Mouse (Mus musculus): ENCODE results near the gene Acot4. TPM values are rescaled to one million over a fixed set of nuclear protein-coding genes. Genes with fewer than 3 reads are reported as not detected.
"Not testable (repeated sequence)": the region's sequence is repeated elsewhere in the genome, so short reads cannot be mapped to it uniquely, and the experiment has no call there.

Acot4 gene
- polyA plus RNA-seq, 1 experiment, result not detected

DNA sequence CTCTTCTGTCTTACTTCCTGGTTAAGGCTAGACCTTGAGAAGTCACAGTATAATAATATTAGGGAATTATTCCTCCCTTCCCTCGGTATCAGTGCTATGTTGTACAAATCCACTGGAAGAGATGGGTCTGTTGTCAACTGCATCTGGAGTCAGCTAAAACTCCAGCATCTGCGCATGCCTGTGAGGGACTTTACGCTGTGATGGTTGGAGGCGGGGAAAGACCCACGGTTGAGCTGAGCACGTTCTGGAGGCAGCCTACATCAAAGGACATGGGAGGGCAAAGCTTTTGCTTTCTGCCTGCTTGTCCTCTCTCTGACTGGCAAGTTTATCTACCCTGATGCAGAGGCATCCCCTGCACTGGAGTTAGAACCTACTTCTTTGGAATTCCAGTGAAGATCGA, 12.3 kb upstream of the Acot4 start:
- no peak for TF ChIP-seq GATA1 (IDR thresholded peaks at IDR 0.05; ENCODE audit: low read length)

DNA sequence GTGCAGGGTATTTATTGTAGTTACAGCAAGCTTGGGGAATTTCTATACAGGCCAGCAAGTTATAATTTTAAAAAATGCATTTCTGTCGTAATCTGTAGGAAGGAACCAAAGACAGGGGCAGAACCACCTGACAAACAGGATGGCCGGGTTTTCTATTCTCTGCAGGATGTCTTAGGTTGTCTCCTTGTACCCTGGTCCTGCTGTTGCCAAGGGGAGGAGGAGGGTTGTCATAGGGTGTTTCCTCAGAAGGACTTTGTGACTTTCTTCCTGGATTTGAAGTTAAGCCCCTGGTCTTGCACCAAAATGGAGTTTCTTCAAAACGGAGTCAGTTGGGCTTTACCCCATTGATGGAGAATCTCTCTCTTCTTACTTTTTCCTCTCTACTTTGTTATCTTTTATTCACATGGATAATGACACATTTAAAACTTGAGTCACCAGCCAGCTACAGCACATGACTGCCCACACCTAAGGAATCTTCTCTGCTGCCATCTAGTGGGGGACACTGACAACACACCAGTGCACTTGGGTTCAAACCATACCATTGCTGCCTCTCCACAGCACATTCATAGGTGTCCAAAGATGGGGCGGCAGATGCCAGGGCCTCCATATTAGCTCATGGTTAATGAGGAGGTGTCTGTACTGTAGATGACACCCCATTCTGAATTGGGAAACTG, 7.4 kb upstream of the Acot4 start:
- TF ChIP-seq GATA1 (IDR thresholded peaks at IDR 0.05; ENCODE audit: low read length), result no peak

DNA sequence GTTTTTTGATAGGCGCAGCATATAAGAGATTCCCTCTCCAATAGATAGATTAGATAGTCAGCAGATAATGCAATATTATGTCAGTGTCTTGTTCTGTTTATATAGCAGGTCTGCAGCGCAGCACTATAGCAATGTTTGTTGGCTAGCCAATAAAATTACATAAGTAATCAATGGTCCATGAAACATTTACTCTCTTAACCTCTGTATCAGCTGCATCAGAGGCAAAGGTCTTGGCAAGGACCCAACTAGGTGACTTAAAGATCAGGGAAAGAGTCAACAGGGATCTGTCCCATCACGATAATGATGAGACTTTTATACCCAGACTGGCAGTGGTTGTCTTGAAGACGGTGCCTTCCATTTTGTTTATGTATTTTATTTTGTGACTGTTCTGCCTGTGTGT, 5.3 kb upstream of the Acot4 start:
- TF ChIP-seq GATA1 (IDR thresholded peaks at IDR 0.05; ENCODE audit: low read length), result no peak

DNA sequence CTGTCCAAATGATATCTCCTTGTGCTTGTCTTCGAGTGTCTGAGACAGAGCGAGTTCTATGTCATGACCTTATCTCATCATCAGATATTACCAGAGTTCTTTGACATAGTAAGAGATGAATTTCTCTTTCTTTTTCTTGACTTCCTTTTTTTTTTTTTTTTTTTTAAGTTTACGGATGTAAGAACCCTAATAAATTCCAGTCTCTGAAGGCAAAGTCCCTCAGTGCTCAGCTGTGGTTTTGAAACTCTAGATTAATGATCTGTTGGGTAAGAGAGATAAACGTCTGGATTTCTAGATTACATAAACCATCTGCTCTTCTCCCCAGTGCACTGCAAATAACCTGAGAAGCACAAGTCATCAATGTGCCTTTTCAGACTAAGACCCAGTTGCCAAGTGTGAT, 4.1 kb upstream of the Acot4 start:
- no peak for TF ChIP-seq GATA1 (IDR thresholded peaks at IDR 0.05; ENCODE audit: low read length)

DNA sequence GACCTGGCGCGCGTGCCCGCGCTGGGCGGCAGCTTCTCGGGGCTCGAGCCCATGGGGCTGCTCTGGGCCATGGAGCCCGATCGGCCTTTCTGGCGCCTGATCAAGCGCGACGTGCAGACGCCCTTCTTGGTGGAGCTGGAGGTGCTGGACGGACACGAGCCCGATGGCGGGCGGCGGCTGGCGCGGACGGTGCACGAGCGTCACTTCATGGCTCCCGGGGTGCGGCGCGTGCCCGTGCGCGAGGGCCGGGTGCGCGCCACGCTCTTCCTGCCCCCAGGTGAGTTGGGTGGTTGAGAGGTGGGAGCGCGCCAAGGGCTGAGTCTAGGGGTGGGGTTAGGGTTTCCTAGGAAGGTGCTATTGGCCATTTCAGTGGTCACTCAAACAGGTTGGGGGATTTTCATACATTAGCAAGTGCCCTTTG, 522 bp downstream of the Acot4 start, which contains the start of gene Gm49366:
Gm49366 (plus strand) TSS at position 245 of the 421 bp plus-strand sequence.
- TF ChIP-seq GATA1 (IDR thresholded peaks at IDR 0.05; ENCODE audit: low read length), result not testable (repeated sequence)

DNA sequence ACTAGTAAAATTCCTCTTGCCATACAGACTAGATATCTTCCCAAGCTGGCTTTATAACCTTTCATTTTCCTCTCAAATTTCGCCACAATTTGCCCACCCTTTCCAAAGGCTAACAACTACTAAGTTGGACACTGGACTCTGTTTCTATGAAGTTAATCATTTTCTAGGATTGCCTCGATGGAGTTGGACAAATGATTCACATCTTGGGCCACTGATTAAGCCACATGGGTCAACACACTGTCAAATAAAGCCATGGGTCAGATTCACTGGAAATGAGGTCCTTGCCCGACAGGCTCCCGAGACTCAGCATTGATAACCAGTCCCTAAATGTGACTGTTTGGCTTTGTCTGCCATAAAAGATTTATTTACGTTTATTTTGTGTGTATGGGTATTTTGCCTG, 4.1 kb downstream of the Acot4 start:
- TF ChIP-seq GATA1 (IDR thresholded peaks at IDR 0.05; ENCODE audit: low read length), result no peak

DNA sequence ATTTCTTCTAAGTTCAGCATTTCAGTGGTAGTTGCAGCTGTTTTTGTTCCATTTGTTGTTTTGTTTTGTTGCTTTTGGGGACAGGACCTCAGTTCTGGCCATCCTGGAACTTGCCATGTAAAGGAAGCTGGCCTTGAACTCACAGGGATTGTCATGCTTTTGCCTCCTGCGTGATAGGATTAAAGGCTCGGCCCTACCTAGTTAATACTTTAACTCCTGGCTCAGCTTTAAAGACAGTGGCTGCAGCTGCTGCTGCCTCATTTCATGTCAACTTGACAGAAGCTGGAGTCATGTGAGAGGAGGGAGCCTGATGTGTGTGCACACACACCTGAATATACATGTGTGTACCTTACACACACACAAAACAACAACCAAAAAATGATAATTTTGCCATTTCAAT, 5.9 kb downstream of the Acot4 start:
- no peak for TF ChIP-seq GATA1 (IDR thresholded peaks at IDR 0.05; ENCODE audit: low read length)

DNA sequence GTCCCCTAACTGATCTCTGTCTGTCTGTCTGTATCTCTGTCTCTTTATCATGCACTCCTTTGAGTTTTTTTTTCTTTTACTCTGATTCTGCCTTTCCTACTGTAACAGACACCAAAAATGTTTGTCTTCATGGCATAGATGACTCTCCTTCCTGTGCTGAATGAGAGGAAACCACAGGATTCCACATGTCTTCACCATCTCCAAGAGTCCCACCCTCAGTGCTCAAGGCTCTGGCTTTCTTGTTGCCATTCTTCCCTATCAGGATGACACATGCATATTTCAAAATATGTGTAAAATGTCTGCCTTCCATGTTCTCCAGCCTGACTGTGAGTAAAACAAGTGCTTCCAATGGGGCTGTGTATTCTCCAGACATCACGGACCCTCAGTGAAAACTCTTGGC, 8.7 kb downstream of the Acot4 start:
- no peak for TF ChIP-seq GATA1 (IDR thresholded peaks at IDR 0.05; ENCODE audit: low read length)

DNA sequence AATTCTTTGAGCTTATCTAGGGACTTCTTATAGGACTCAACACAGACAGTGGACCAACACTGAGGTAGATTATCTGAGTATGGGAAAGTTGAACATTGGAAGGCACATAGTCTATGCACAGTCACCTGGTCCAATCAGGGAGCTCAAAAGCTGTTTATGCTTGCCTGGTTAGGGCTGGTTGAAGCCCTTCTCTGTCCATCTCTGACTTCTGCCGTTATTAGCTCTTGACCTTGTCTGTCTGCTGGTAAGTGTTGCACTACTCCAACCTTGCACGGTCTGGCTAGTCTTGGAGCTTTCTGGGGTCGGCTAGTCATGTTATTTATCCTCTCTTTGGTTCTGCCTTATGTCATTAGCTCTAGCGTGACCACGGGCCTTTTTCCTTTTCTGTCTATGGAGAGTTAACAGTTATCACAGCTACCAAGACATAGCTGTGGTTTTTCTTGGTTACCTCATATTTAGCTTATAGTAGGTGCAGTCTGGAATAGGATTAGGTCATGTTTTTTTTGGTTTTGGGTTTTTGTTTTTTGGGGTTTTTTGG, 13.8 kb downstream of the Acot4 start, which contains the start of gene Acot3:
Acot3 (plus strand) TSS at position 208 of the 538 bp plus-strand sequence.
- no peak for TF ChIP-seq GATA1 (IDR thresholded peaks at IDR 0.05; ENCODE audit: low read length)

DNA sequence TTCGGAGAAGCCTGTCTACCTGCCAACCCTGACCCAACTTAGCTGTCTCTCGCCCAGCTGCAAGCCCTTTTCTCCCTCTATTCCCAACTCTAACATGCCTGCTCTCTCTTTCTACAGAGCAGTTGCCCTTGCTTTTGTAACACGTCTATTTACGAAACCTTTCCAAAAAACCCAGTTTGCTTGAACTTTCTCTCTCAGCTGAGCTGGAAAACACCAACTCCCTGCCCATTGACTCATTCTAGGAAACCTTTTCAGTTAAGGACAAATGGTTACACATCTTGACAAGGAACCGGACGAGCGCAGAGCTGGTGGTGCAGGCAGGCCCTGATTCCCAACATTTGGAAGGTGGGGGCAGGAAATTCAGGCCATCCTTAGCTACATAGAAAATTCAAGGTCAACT, 14.4 kb downstream of the Acot4 start:
- no peak for TF ChIP-seq GATA1 (IDR thresholded peaks at IDR 0.05; ENCODE audit: low read length)

DNA sequence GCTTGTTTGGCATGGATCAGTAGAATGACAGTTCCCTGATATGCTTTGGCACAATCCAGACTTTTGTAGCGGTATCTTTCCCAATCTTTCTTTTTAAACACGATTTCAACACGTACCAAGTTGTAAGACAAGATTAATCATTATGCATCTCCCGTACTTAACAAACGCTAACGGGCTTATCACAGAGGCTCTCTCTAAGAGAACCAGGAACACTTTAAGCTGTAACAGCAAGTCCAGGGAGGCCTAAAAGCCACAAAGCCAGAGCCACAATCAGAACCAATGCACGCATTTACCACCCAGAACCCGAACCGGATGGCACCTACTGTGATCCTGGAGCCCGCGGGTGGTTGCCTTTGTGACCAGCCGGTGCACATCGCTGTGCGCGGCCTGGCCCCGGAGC, 15.0 kb downstream of the Acot4 start:
- no peak for TF ChIP-seq GATA1 (IDR thresholded peaks at IDR 0.05; ENCODE audit: low read length)

DNA sequence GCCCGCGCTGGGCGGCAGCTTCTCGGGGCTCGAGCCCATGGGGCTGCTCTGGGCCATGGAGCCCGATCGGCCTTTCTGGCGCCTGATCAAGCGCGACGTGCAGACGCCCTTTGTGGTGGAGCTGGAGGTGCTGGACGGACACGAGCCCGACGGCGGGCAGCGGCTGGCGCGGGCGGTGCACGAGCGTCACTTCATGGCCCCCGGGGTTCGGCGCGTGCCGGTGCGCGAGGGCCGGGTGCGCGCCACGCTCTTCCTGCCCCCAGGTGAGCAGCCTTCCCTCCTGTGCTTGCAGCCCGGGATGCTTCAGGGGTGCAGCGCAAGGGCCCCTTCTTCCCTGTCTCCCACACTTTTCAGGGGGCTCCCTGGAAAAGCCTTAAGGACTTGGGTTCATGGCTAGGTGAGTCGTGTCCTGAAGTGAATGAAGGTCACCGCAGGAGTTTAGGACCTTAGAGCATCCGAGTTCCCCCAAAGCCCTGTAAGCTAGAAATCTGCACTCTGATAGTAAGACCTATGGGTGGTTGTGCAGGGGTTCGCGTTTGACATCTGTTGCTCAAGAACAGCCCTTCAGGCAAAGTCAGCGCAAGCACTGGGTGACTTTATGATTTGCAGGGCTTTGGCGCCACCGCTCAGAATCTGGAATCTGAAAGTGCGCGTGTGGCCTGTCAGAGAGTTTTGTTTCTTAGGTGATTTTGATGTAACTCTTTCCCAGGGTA, 15.7 kb downstream of the Acot4 start:
- no peak for TF ChIP-seq GATA1 (IDR thresholded peaks at IDR 0.05; ENCODE audit: low read length)

DNA sequence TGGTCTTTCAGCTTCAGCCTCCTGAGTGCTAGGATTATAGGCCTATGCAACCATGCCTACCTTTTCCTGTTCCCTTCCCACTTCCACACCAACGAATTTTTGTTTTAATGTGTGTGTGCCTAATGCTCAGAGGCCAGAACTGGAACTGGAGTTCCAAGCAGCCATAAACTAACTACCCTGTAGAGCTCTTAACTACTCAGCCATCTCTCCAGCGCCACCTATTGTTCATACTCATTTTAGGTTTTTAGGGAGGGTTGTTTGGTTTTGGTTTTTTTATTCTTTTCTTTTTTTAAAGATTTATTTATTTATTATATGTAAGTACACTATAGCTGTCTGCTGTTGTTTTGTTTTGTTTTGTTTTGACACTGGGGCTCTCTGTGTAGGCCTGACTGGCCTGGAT, 22.8 kb downstream of the Acot4 start:
- no peak for TF ChIP-seq GATA1 (IDR thresholded peaks at IDR 0.05; ENCODE audit: low read length)

DNA sequence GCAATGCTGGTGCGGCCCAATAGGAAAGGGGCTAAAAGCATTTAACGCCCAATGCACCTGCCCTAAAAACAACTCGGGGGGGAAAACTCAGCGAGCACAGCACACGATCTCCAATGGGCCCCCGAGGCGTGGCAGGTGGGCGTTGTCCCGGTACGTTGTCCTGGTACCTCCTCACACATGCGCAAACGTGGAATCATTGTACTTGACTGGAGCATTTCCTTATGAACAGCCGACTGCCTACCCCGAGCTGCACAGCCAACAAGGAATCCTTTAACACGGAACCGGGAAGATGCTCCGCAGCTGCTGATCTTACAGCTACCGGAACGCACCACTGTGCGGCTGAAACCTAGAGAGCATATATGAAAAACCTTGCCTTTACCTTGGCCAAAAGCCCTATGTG, 24.2 kb downstream of the Acot4 start:
- TF ChIP-seq GATA1 (IDR thresholded peaks at IDR 0.05; ENCODE audit: low read length), result no peak

DNA sequence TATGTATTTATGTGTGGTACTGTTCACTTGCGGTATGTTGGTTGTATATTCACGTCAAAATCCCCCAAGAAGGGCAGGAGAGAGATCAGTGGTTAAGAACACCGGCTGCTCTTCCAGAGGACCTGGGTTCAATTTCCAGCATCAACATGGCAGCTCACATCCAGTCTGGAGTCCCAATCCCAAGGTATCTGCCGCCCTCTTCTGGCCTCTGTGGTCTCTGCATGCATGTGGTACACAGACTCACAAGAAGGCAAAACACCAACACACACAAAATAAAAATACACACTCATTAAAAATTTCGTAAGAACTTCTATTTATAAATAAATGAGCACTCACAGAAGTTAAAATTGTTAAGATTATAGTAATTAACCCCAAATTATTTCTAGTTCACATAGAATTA, 25.0 kb downstream of the Acot4 start:
- no peak for TF ChIP-seq GATA1 (IDR thresholded peaks at IDR 0.05; ENCODE audit: low read length)

DNA sequence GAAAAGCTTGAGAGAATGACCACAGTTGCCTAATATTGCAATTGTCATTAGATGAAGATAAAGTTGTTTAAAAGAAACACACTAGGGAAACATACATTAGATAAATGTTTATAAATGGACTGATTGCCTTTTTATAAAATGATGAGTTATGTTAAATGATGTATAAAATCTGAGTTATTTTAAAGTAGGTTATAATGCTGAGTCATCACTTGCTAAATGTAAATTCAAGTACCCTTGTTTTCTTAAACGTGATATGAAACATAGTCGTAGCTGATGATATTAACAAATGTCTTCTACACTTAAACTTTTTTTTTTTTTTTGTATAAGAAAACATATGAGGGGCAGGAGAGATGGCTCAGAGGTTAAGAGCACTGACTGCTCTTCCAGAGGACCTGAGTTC, 25.7 kb downstream of the Acot4 start:
- TF ChIP-seq GATA1 (IDR thresholded peaks at IDR 0.05; ENCODE audit: low read length), result no peak

DNA sequence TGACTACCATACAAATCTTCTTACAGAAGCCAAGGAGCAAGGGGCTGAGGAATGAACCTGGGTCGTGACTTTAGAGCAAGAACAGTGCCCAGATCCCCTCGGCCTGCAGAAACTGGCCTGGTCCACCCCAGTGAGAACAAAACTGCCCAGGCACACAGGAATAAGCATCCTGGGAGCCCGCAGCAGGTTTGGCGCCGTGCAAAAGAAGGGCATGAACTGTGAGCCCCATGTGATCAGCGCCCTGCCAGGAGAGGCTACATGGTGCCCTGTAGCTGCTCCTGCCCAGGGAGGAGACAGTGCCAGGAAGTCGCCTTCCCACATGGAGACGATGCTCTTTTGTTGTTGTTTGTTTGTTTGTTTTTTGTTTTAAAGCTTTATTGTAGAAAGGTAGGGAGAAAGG, 26.4 kb downstream of the Acot4 start:
- TF ChIP-seq GATA1 (IDR thresholded peaks at IDR 0.05; ENCODE audit: low read length), result no peak

Data from G1E-ER4 (cell line).